Mouse (Mus musculus) MEL (cell line): ENCODE measurements around the gene Iqub. TPM values are rescaled to one million over a fixed set of nuclear protein-coding genes. Genes with fewer than 3 reads are reported as not detected.

ENCODE experiments used
- DNase-seq: peaks from one replicate; pipeline ENCODE4 v3.0.0; 2011; ENCODE audit warnings: low read depth, low spot score
- H3K27ac ChIP-seq: 2 replicates; pipeline ENCODE4 v1.5.1; 2012; ENCODE audit warnings: low read depth, mild to moderate bottlenecking, control low read depth, low read length, moderate library complexity; ENCODE audit not compliant: control insufficient read depth
- H3K27me3 ChIP-seq, 2 experiments: fragments of 150-350 bp in 1 of 2; sonication (generic) in 1 of 2; 2 replicates each; pipeline ENCODE4 v1.6.1; 2012; ENCODE audit warnings: low read length in 2 of 2, mild to moderate bottlenecking in 2 of 2, improper control_type of control experiment in 1 of 2, moderate library complexity in 1 of 2; ENCODE audit not compliant: insufficient read depth in 2 of 2, control insufficient read depth in 1 of 2
- H3K36me3 ChIP-seq, 2 experiments: 2 replicates each; pipeline ENCODE4 v1.6.1; 2012 to 2014; ENCODE audit warnings: low read length in 2 of 2, improper control_type of control experiment in 1 of 2, inconsistent platforms in 1 of 2, mild to moderate bottlenecking in 1 of 2; ENCODE audit not compliant: insufficient read depth in 2 of 2, control insufficient read depth in 1 of 2
- H3K4me1 ChIP-seq, 2 experiments: fragments of 150-350 bp in 1 of 2; sonication (generic) in 1 of 2; 2 replicates each; pipeline ENCODE4 v1.6.1; 2012; ENCODE audit warnings: low read length in 2 of 2, improper control_type of control experiment in 1 of 2, mild to moderate bottlenecking in 1 of 2; ENCODE audit not compliant: insufficient read depth in 2 of 2, control insufficient read depth in 1 of 2
- H3K4me3 ChIP-seq, 2 experiments: fragments of 150-350 bp in 1 of 2; sonication (generic) in 1 of 2; 2 replicates each; pipeline ENCODE4 v1.5.1; 2012; ENCODE audit warnings: low read depth in 2 of 2, low read length in 2 of 2, mild to moderate bottlenecking in 2 of 2, moderate library complexity in 2 of 2, control low read depth in 1 of 2, improper control_type of control experiment in 1 of 2; ENCODE audit not compliant: control insufficient read depth in 1 of 2, insufficient read depth in 1 of 2
- H3K79me2 ChIP-seq: 2 replicates; pipeline ENCODE4 v1.6.1; 2012; ENCODE audit warnings: mild to moderate bottlenecking, low read length, moderate library complexity; ENCODE audit not compliant: control insufficient read depth, poor library complexity, insufficient read depth
- H3K9ac ChIP-seq: 2 replicates; pipeline ENCODE4 v1.6.1; 2012; ENCODE audit warnings: low read depth, mild to moderate bottlenecking, control low read depth, low read length, moderate library complexity; ENCODE audit not compliant: control insufficient read depth, poor library complexity, severe bottlenecking
- H3K9me3 ChIP-seq: fragments of 150-350 bp; sonication (generic); replicated peaks from 2 replicates; pipeline ENCODE4 v1.6.1; 2012; ENCODE audit warnings: mild to moderate bottlenecking, low read length, improper control_type of control experiment, moderate library complexity; ENCODE audit not compliant: insufficient read depth
- BHLHE40 ChIP-seq: IDR thresholded peaks from 2 replicates; pipeline ENCODE4 v1.6.1; 2012; ENCODE audit warnings: low read depth, mild to moderate bottlenecking, inconsistent platforms, low read length, improper control_type of control experiment, borderline replicate concordance
- CHD1 ChIP-seq: IDR thresholded peaks from 2 replicates; pipeline ENCODE4 v1.6.1; 2012; ENCODE audit warnings: low read depth, mild to moderate bottlenecking, inconsistent platforms, low read length, improper control_type of control experiment
- CHD2 ChIP-seq: IDR thresholded peaks from 2 replicates; pipeline ENCODE4 v1.6.1; 2011; ENCODE audit warnings: low read length, improper control_type of control experiment
- CTCF ChIP-seq, 3 experiments: IDR thresholded peaks in 2 of 3; conservative IDR thresholded peaks in 1 of 3; 2 replicates each; pipeline ENCODE4 v1.5.1; 2011 to 2012; ENCODE audit warnings: low read length in 3 of 3, low read depth in 2 of 3, mild to moderate bottlenecking in 2 of 3, improper control_type of control experiment in 1 of 3, inconsistent platforms in 1 of 3, mixed read lengths in 1 of 3, moderate library complexity in 1 of 3; ENCODE audit not compliant: control insufficient read depth in 1 of 3, insufficient read depth in 1 of 3, poor library complexity in 1 of 3, severe bottlenecking in 1 of 3
- E2F4 ChIP-seq: IDR thresholded peaks from 2 replicates; pipeline ENCODE4 v1.6.1; 2011; ENCODE audit warnings: low read depth, low read length, improper control_type of control experiment, borderline replicate concordance
- ELF1 ChIP-seq: IDR thresholded peaks from 2 replicates; pipeline ENCODE4 v1.6.1; 2014; ENCODE audit warnings: low read depth, mild to moderate bottlenecking, inconsistent platforms, low read length, improper control_type of control experiment, moderate library complexity
- EP300 ChIP-seq, 2 experiments: IDR thresholded peaks; 2 replicates each; pipeline ENCODE4 v1.6.1; 2011; ENCODE audit warnings: improper control_type of control experiment in 2 of 2, low read length in 2 of 2, low read depth in 1 of 2, mild to moderate bottlenecking in 1 of 2
- ETS1 ChIP-seq: IDR thresholded peaks from 2 replicates; pipeline ENCODE4 v1.6.1; 2012; ENCODE audit warnings: low read depth, mild to moderate bottlenecking, inconsistent platforms, low read length, improper control_type of control experiment, moderate library complexity
- GABPA ChIP-seq: IDR thresholded peaks from 2 replicates; pipeline ENCODE4 v1.6.1; 2012; ENCODE audit warnings: low read depth, mild to moderate bottlenecking, inconsistent platforms, low read length, improper control_type of control experiment, moderate library complexity
- GATA1 ChIP-seq: IDR thresholded peaks from 2 replicates; pipeline ENCODE4 v1.6.1; 2011; ENCODE audit warnings: low read depth, low read length, improper control_type of control experiment
- HCFC1 ChIP-seq: IDR thresholded peaks from 2 replicates; pipeline ENCODE4 v1.6.1; 2012; ENCODE audit warnings: low read depth, mild to moderate bottlenecking, inconsistent platforms, low read length, improper control_type of control experiment, moderate library complexity
- KAT2A ChIP-seq: conservative IDR thresholded peaks from 2 replicates; pipeline ENCODE4 v1.6.1; 2012; ENCODE audit warnings: low read depth, low read length, improper control_type of control experiment, inconsistent platforms
- MAFK ChIP-seq: IDR thresholded peaks from 2 replicates; pipeline ENCODE4 v1.6.1; 2011; ENCODE audit warnings: low read depth, mild to moderate bottlenecking, low read length, improper control_type of control experiment, borderline replicate concordance
- MAX ChIP-seq: IDR thresholded peaks from 2 replicates; pipeline ENCODE4 v1.6.1; 2011; ENCODE audit warnings: low read length, improper control_type of control experiment
- MAZ ChIP-seq: IDR thresholded peaks from 2 replicates; pipeline ENCODE4 v1.6.1; 2012; ENCODE audit warnings: low read depth, mild to moderate bottlenecking, inconsistent platforms, low read length, improper control_type of control experiment
- MEF2A ChIP-seq: IDR thresholded peaks from 2 replicates; pipeline ENCODE4 v1.6.1; 2014; ENCODE audit warnings: low read depth, mild to moderate bottlenecking, inconsistent platforms, low read length, improper control_type of control experiment; ENCODE audit not compliant: poor library complexity, insufficient replicate concordance, severe bottlenecking; ENCODE audit errors: extremely low read depth
- MXI1 ChIP-seq: IDR thresholded peaks from 2 replicates; pipeline ENCODE4 v1.6.1; 2011; ENCODE audit warnings: mild to moderate bottlenecking, low read depth, low read length, improper control_type of control experiment
- MYC ChIP-seq: IDR thresholded peaks from 2 replicates; pipeline ENCODE4 v1.6.1; 2011; ENCODE audit warnings: low read depth, mild to moderate bottlenecking, low read length, improper control_type of control experiment, moderate library complexity
- NRF1 ChIP-seq: IDR thresholded peaks from 2 replicates; pipeline ENCODE4 v1.6.1; 2014; ENCODE audit warnings: low read depth, mild to moderate bottlenecking, inconsistent platforms, low read length, improper control_type of control experiment, moderate library complexity; ENCODE audit not compliant: poor library complexity, insufficient read depth, severe bottlenecking
- POLR2A ChIP-seq, 2 experiments: IDR thresholded peaks; 2 replicates each; pipeline ENCODE4 v1.6.1; 2011 to 2012; ENCODE audit warnings: low read length in 2 of 2, mild to moderate bottlenecking in 2 of 2, control low read depth in 1 of 2, improper control_type of control experiment in 1 of 2, low read depth in 1 of 2, moderate library complexity in 1 of 2; ENCODE audit not compliant: control insufficient read depth in 1 of 2, insufficient read depth in 1 of 2, poor library complexity in 1 of 2
- POLR2AphosphoS5 ChIP-seq: IDR thresholded peaks from 2 replicates; pipeline ENCODE4 v1.6.1; 2012; ENCODE audit warnings: low read depth, borderline replicate concordance, mild to moderate bottlenecking, inconsistent platforms, low read length, moderate library complexity, mixed read lengths
- RAD21 ChIP-seq: IDR thresholded peaks from 2 replicates; pipeline ENCODE4 v1.6.1; 2011; ENCODE audit warnings: mild to moderate bottlenecking, low read depth, low read length, improper control_type of control experiment
- SIN3A ChIP-seq: IDR thresholded peaks from 2 replicates; pipeline ENCODE4 v1.6.1; 2012; ENCODE audit warnings: low read length, improper control_type of control experiment, inconsistent platforms
- SMC3 ChIP-seq: IDR thresholded peaks from 2 replicates; pipeline ENCODE4 v1.6.1; 2011; ENCODE audit warnings: low read depth, low read length, improper control_type of control experiment
- TAL1 ChIP-seq: IDR thresholded peaks from 2 replicates; pipeline ENCODE4 v1.6.1; 2012; ENCODE audit warnings: mild to moderate bottlenecking, inconsistent platforms, low read length, moderate library complexity, mixed read lengths
- TBP ChIP-seq: IDR thresholded peaks from 2 replicates; pipeline ENCODE4 v1.8.0; 2011; ENCODE audit warnings: low read depth, low read length, improper control_type of control experiment
- TCF12 ChIP-seq: IDR thresholded peaks from 2 replicates; pipeline ENCODE4 v1.6.1; 2014; ENCODE audit warnings: low read depth, mild to moderate bottlenecking, inconsistent platforms, low read length, improper control_type of control experiment, moderate library complexity
- UBTF ChIP-seq: IDR thresholded peaks from 2 replicates; pipeline ENCODE4 v1.6.1; 2012; ENCODE audit warnings: low read depth, mild to moderate bottlenecking, inconsistent platforms, low read length, improper control_type of control experiment, moderate library complexity, borderline replicate concordance; ENCODE audit not compliant: insufficient read depth
- USF1 ChIP-seq: IDR thresholded peaks from 2 replicates; pipeline ENCODE4 v1.6.1; 2014; ENCODE audit warnings: low read depth, mild to moderate bottlenecking, inconsistent platforms, low read length, improper control_type of control experiment, moderate library complexity
- USF2 ChIP-seq, 2 experiments: IDR thresholded peaks; 2 replicates each; pipeline ENCODE4 v1.6.1; 2011 to 2012; ENCODE audit warnings: improper control_type of control experiment in 2 of 2, low read length in 2 of 2, borderline replicate concordance in 1 of 2, inconsistent platforms in 1 of 2, low read depth in 1 of 2, mild to moderate bottlenecking in 1 of 2; ENCODE audit not compliant: insufficient read depth in 1 of 2
- ZC3H11A ChIP-seq: IDR thresholded peaks from 2 replicates; pipeline ENCODE4 v1.6.1; 2012; ENCODE audit warnings: low read depth, mild to moderate bottlenecking, inconsistent platforms, low read length, improper control_type of control experiment
- ZKSCAN1 ChIP-seq: IDR thresholded peaks from 2 replicates; pipeline ENCODE4 v1.6.1; 2012; ENCODE audit warnings: low read depth, mild to moderate bottlenecking, inconsistent platforms, low read length, improper control_type of control experiment, moderate library complexity
- ZMIZ1 ChIP-seq: IDR thresholded peaks from 2 replicates; pipeline ENCODE4 v1.6.1; 2012; ENCODE audit warnings: low read depth, mild to moderate bottlenecking, inconsistent platforms, low read length, improper control_type of control experiment, moderate library complexity
- ZNF384 ChIP-seq: IDR thresholded peaks from 2 replicates; pipeline ENCODE4 v1.6.1; 2012; ENCODE audit warnings: low read depth, mild to moderate bottlenecking, inconsistent platforms, low read length, improper control_type of control experiment
- polyA plus RNA-seq, 2 experiments: library from polyadenylated mRNA; stranded (reverse) in 1 of 2; unstranded in 1 of 2; fragments of >175 nt in 1 of 2; fragments of >200 nt in 1 of 2; gene quantifications; 2 replicates each; pipeline versions ENCODE4 v1.2.1 to v1.2.4; 2012; ENCODE audit warnings: low replicate concordance in 2 of 2, low read depth in 1 of 2; ENCODE audit not compliant: insufficient read length in 2 of 2, insufficient read depth in 1 of 2, missing spikeins in 1 of 2
- total RNA-seq: library from RNA; depleted of rRNA; stranded (reverse); fragments of 300-350 nt; gene quantifications from 2 replicates; pipeline ENCODE4 v1.2.3, GENCODE M21; 2012

Iqub gene
- total and polyA plus RNA-seq, 3 experiments = not detected

GRCm38 (mm10) chr6:24527155-24528063, 12.5 kb upstream of the Iqub start, which contains the start of gene Ndufa5:
TSS of gene Ndufa5 (minus strand) at chr6:24528013.
- H3K9ac ChIP-seq = peak within 1 kb of the TSS; percentile 86
- H3K36me3 ChIP-seq = peaks cover 1 to 17% of the 10 kb centered on the region in 2 experiments; a peak in 2 of 4 replicates
- no peaks in the 10 kb centered on the region for H3K27me3 ChIP-seq
- DNase-seq = peak; percentile 98
- H3K79me2 ChIP-seq = peaks cover 15% of the 10 kb centered on the region
- H3K4me3 ChIP-seq = peak within 1 kb of the TSS; percentile 70 to 79
- peak within 1 kb of the TSS; percentile 77 for H3K27ac ChIP-seq
- no peaks in the 10 kb centered on the region for H3K9me3 ChIP-seq
- H3K4me1 ChIP-seq = peaks cover 2 to 21% of the 10 kb centered on the region in 2 experiments; a peak in 3 of 4 replicates
- peak; percentile 86 for TF ChIP-seq NRF1
- TF ChIP-seq MAX = peak; percentile 34
- no peak for TF ChIP-seq MEF2A
- no peak for TF ChIP-seq USF1
- TF ChIP-seq KAT2A = no peak; the same call in 1 of the 2 replicates
- no peak for TF ChIP-seq RAD21
- peak; percentile 92 for TF ChIP-seq MXI1
- peak; percentile 98 for TF ChIP-seq SIN3A
- no peak for TF ChIP-seq ZC3H11A
- no peak for TF ChIP-seq CTCF (IDR thresholded peaks at IDR 0.05 in 2 of 3, conservative IDR thresholded peaks at IDR 0.05 in 1 of 3; ENCODE audit: control insufficient read depth in 1 of 3, insufficient read depth in 1 of 3, low read depth in 2 of 3, low read length in 3 of 3, poor library complexity in 1 of 3, severe bottlenecking in 1 of 3)
- TF ChIP-seq BHLHE40 = no peak
- TF ChIP-seq ELF1 = 0 out of 2 replicates have a peak, but pooled peaks have one; percentile 48
- peak; percentile 68; the same call in 1 of the 2 replicates for TF ChIP-seq MYC
- TF ChIP-seq POLR2A (IDR thresholded peaks at IDR 0.05; ENCODE audit: control insufficient read depth in 1 of 2, insufficient read depth in 1 of 2, low read depth in 1 of 2, low read length in 2 of 2, poor library complexity in 1 of 2) = peak; percentile 85 to 96
- no peak for TF ChIP-seq CHD1
- peak; percentile 25; the same call in 1 of the 2 replicates for TF ChIP-seq ETS1
- no peak for TF ChIP-seq SMC3
- TF ChIP-seq POLR2AphosphoS5 = no peak
- no peak; the same call in 1 of the 2 replicates for TF ChIP-seq E2F4
- TF ChIP-seq TAL1 = no peak
- no peak for TF ChIP-seq MAFK
- TF ChIP-seq GABPA = no peak
- TF ChIP-seq USF2 (IDR thresholded peaks at IDR 0.05; ENCODE audit: borderline replicate concordance in 1 of 2, insufficient read depth in 1 of 2, low read depth in 1 of 2, low read length in 2 of 2) = no peak
- TF ChIP-seq ZNF384 = no peak
- no peak for TF ChIP-seq ZKSCAN1
- peak; percentile 64 for TF ChIP-seq TCF12
- TF ChIP-seq UBTF = no peak
- peak; percentile 52; the same call in 1 of the 2 replicates for TF ChIP-seq ZMIZ1
- TF ChIP-seq TBP = peak; percentile 78
- peak; percentile 95 for TF ChIP-seq HCFC1
- no peak for TF ChIP-seq CHD2
- TF ChIP-seq GATA1 = no peak
- TF ChIP-seq EP300 (IDR thresholded peaks at IDR 0.05; ENCODE audit: low read depth in 1 of 2, low read length in 2 of 2) = no peak
- TF ChIP-seq MAZ = 0 out of 2 replicates have a peak, but pooled peaks have one; percentile 60
